Comparison of ENCODE assay signal across 26 mouse cellular contexts in the genomic region with DNA sequence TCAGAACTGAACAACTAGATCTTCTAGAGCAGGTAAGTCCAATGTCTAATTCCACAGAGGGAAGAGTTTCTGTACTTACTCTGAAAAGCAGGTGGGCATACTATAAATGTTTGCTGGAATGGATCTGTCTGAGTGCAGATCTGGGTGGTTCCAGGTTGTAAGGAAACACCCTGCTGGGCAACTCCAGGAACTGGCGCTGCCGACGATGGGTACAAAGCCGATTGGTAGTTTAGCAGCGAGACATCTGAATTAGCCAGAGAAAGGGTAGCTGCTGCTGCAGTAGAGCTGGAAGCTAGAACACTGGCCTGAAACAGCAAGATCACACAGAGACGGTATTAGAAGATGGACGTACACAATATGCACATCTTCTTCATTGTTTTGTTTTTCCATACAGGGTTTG. TPM values are rescaled to one million over a fixed set of nuclear protein-coding genes. Genes with fewer than 3 reads are reported as not detected.
DNase-seq lines count a peak whose midpoint lies in the region; TF ChIP-seq lines count a peak whose summit lies in the region.
"Had no signal": no experiment of that assay in that cellular context is flagged by ENCODE, and none has a peak within 500 bp of the region (broad histone marks: within the 10 kb centered on the region; RNA-seq: fewer than 3 reads in every experiment).

No protein-coding gene starts in this region.

- no peak for DNase-seq in layer of hippocampus, adult 2 months (ENCODE audit: low spot score in 2 of 2)
- DNase-seq in layer of hippocampus, adult 18-20 months (ENCODE audit: low spot score in 2 of 2), result no peak
- DNase-seq in ES-CJ7 (ENCODE audit: low read depth, low spot score) (peak; percentile 60), ZHBTc4 (ENCODE audit: low read depth, low spot score) (peak; percentile 64)
- no peak for DNase-seq in limb, embryonic 10.5 days (ENCODE audit: low spot score)
- DNase-seq in kidney, postnatal 10 days, result no peak
- DNase-seq: adrenal gland, adult 2 months; adrenal gland, postnatal 10 days; adrenal gland, postnatal 25 days; cerebellum, adult 11 months; cerebellum, adult 2 months; cerebellum, adult 9-10 months; cerebellum, postnatal 10 days; forebrain, postnatal 0 days had no signal

- H3K36me3 ChIP-seq in limb, embryonic 10.5 days, result peaks cover 93% of the 10 kb centered on the region

- no peaks in the 10 kb centered on the region for H3K4me1 ChIP-seq in limb, embryonic 10.5 days
- H3K4me1 ChIP-seq: embryonic facial prominence, embryonic 10.5 days; embryonic facial prominence, embryonic 12.5 days; forebrain, embryonic 13.5 days; forebrain, embryonic 15.5 days had no signal

- peak; percentile 29; the same call in 1 of the 2 replicates for TF ChIP-seq CTCF in layer of hippocampus, adult 2 months (conservative IDR thresholded peaks at IDR 0.05)

- no peak overlapping the region for H3K27ac ChIP-seq in layer of hippocampus, adult 2 months
- H3K27ac ChIP-seq in limb, embryonic 10.5 days, result no peak overlapping the region
- H3K27ac ChIP-seq: embryonic facial prominence, embryonic 10.5 days; embryonic facial prominence, embryonic 12.5 days; forebrain, embryonic 13.5 days; forebrain, embryonic 15.5 days had no signal

- no peaks in the 10 kb centered on the region for H3K9me3 ChIP-seq in limb, embryonic 10.5 days (replicated peaks)
- H3K9me3 ChIP-seq: embryonic facial prominence, embryonic 10.5 days; embryonic facial prominence, embryonic 12.5 days; forebrain, embryonic 13.5 days; forebrain, embryonic 15.5 days had no signal

- no peaks in the 10 kb centered on the region for H3K27me3 ChIP-seq in limb, embryonic 10.5 days (ENCODE audit: low read depth, poor library complexity, severe bottlenecking)
- H3K27me3 ChIP-seq: embryonic facial prominence, embryonic 12.5 days; forebrain, embryonic 13.5 days; forebrain, embryonic 15.5 days had no signal

- H3K4me3 ChIP-seq in layer of hippocampus, adult 2 months, result no peak overlapping the region
- H3K4me3 ChIP-seq in limb, embryonic 10.5 days, result no peak overlapping the region
- H3K4me3 ChIP-seq: embryonic facial prominence, embryonic 10.5 days; embryonic facial prominence, embryonic 12.5 days; forebrain, embryonic 13.5 days; forebrain, embryonic 15.5 days had no signal

- 86% methylated on average over 7 of the region's 7 CpGs for WGBS in limb, embryonic 10.5 days

RNA-seq across cellular contexts. Expression of a gene that starts 19.3 kb away (rescaled TPM):
- not detected for total RNA-seq in layer of hippocampus, adult 2 months (2021)
- total RNA-seq in layer of hippocampus, adult 18-20 months (2021), result not detected
- polyA plus RNA-seq in limb, embryonic 10.5 days (2016; fragmentation: Nextera tagmentation; extraction: Ambion mirVana), result not detected in 2 replicates
- total RNA-seq: adrenal gland, adult 2 months; adrenal gland, postnatal 10 days; adrenal gland, postnatal 25 days; adrenal gland, postnatal 4 days; ES-E14; forebrain, postnatal 0 days; MEL had no signal
- polyA plus RNA-seq: adrenal gland, adult 2 months; brain, embryonic 14.5 days; C2C12; cerebellum, adult 2 months; cortical plate, adult 2 months; embryonic facial prominence, embryonic 10.5 days; embryonic facial prominence, embryonic 12.5 days; embryonic facial prominence, embryonic 14.5 days; forebrain, embryonic 11.5 days; forebrain, embryonic 13.5 days; forebrain, embryonic 15.5 days; forebrain, postnatal 0 days had no signal

RNA-seq across cellular contexts. Expression of a gene that starts 20.7 kb away (rescaled TPM):
- total RNA-seq in layer of hippocampus, adult 2 months (2021), result 10 to 100 TPM; 13.6 to 14.2 TPM
- total RNA-seq in layer of hippocampus, adult 18-20 months (2021), result 10 to 100 TPM; 12.0 to 14.1 TPM
- 10.4 and 18.0 TPM in 2 replicates for polyA plus RNA-seq in limb, embryonic 10.5 days (2016; fragmentation: Nextera tagmentation; extraction: Ambion mirVana)

RNA-seq across cellular contexts. Expression of a gene that starts 32.9 kb away (rescaled TPM):
- total RNA-seq in layer of hippocampus, adult 2 months (2021), result 100 to 1,000 TPM; 128 to 134 TPM
- total RNA-seq in layer of hippocampus, adult 18-20 months (2021), result 100 to 1,000 TPM; 131 to 137 TPM
- polyA plus RNA-seq in limb, embryonic 10.5 days (2016; fragmentation: Nextera tagmentation; extraction: Ambion mirVana), result 8.7 and 10.6 TPM in 2 replicates

RNA-seq across cellular contexts. Expression of a gene that starts 50.8 kb away (rescaled TPM):
- 1 to 10 TPM; 9.8 to 10.0 TPM for total RNA-seq in layer of hippocampus, adult 2 months (2021)
- total RNA-seq in layer of hippocampus, adult 18-20 months (2021), result 10 to 100 TPM in 1 of 2 experiments, 1 to 10 TPM in 1; 9.0 to 12.2 TPM
- polyA plus RNA-seq in limb, embryonic 10.5 days (2016; fragmentation: Nextera tagmentation; extraction: Ambion mirVana), result 37.9 and 42.1 TPM in 2 replicates

RNA-seq across cellular contexts. Expression of a gene that starts 50.9 kb away (rescaled TPM):
- 10 to 100 TPM; 12.7 to 13.3 TPM for total RNA-seq in layer of hippocampus, adult 2 months (2021)
- total RNA-seq in layer of hippocampus, adult 18-20 months (2021), result 10 to 100 TPM; 11.4 to 12.6 TPM
- polyA plus RNA-seq in limb, embryonic 10.5 days (2016; fragmentation: Nextera tagmentation; extraction: Ambion mirVana), result 21.4 and 23.6 TPM in 2 replicates

Comparison
In these comparisons a context has a peak if more than half of its experiments do, and no peak if none do; other contexts are left out.
1. DNase-seq: peak in ES-CJ7 (single experiment) and ZHBTc4 (single experiment); none in layer of hippocampus, adult 2 months (0 of 2), layer of hippocampus, adult 18-20 months (0 of 2), limb, embryonic 10.5 days (single experiment) and kidney, postnatal 10 days (single experiment).